Mouse (Mus musculus) heart, embryonic 14.5 days (tissue): ENCODE data around the gene Ftl1. TPM values are rescaled to one million over a fixed set of nuclear protein-coding genes. Genes with fewer than 3 reads are reported as not detected.
A peak's percentile ranks its signal among the peaks of the same experiment; 100 is the strongest.

Experiments
- ATAC-seq: fragments of 200-750 bp; cut with Nextera tagmentation; 2 replicates; pipeline ENCODE4 v1.8.0; 2017; ENCODE audit warnings: low read depth, moderate TSS enrichment; ENCODE audit not compliant: insufficient number of reproducible peaks, insufficient read depth, low FRiP score
- H3K27ac ChIP-seq, 2 experiments: fragments of 200-500 bp in 1 of 2; fragments of 300-500 bp in 1 of 2; sonication (generic) in 1 of 2; replicated peaks in 1 of 2; 2 replicates each; pipeline ENCODE4 v1.5.1; 2012 to 2014; ENCODE audit warnings: low read depth in 2 of 2, low read length in 2 of 2, control low read depth in 1 of 2, mild to moderate bottlenecking in 1 of 2, mixed read lengths in 1 of 2; ENCODE audit not compliant: control insufficient read depth in 1 of 2, insufficient read depth in 1 of 2
- H3K27me3 ChIP-seq: fragments of 300-500 bp; sonication (generic); 2 replicates; pipeline ENCODE4 v1.6.1; 2014; ENCODE audit warnings: mild to moderate bottlenecking, low read length, control low read depth; ENCODE audit not compliant: control insufficient read depth, insufficient read depth
- H3K36me3 ChIP-seq: fragments of 300-500 bp; sonication (generic); 2 replicates; pipeline ENCODE4 v1.6.1; 2014; ENCODE audit warnings: mild to moderate bottlenecking, control low read depth, low read length, mixed read lengths; ENCODE audit not compliant: control insufficient read depth, insufficient read depth
- H3K4me1 ChIP-seq, 2 experiments: fragments of 200-500 bp in 1 of 2; fragments of 300-500 bp in 1 of 2; sonication (generic) in 1 of 2; 2 replicates each; pipeline ENCODE4 v1.6.1; 2012 to 2014; ENCODE audit warnings: low read length in 2 of 2, control low read depth in 1 of 2, mixed read lengths in 1 of 2; ENCODE audit not compliant: control insufficient read depth in 2 of 2, insufficient read depth in 2 of 2
- H3K4me2 ChIP-seq: fragments of 300-500 bp; sonication (generic); 2 replicates; pipeline ENCODE4 v1.6.1; 2014; ENCODE audit warnings: mild to moderate bottlenecking, low read length
- H3K4me3 ChIP-seq, 2 experiments: fragments of 200-500 bp in 1 of 2; fragments of 300-500 bp in 1 of 2; sonication (generic) in 1 of 2; 2 replicates each; pipeline ENCODE4 v1.5.1; 2012 to 2014; ENCODE audit warnings: low read length in 2 of 2, mild to moderate bottlenecking in 2 of 2, control low read depth in 1 of 2, low read depth in 1 of 2, moderate library complexity in 1 of 2; ENCODE audit not compliant: control insufficient read depth in 1 of 2, insufficient read depth in 1 of 2
- H3K9ac ChIP-seq: fragments of 300-500 bp; sonication (generic); 2 replicates; pipeline ENCODE4 v1.6.1; 2014; ENCODE audit warnings: mild to moderate bottlenecking, low read length
- H3K9me3 ChIP-seq: fragments of 300-500 bp; sonication (generic); 2 replicates; pipeline ENCODE4 v1.6.1; 2016; ENCODE audit warnings: low read length, control low read depth; ENCODE audit not compliant: control insufficient read depth
- WGBS: fragments of 180-500 bp; shearing (Covaris S2); extraction: QIAGEN DNeasy Blood & Tissue Kit; methylation state at CpG from one replicate; pipeline ENCODE4 v1.1.7; 2014; 5-methylcytosine and 5-hydroxymethylcytosine counted together
- polyA plus RNA-seq: library from polyadenylated mRNA; unstranded; fragments of >200 nt; fragmentation: Nextera tagmentation; extraction: Ambion mirVana; gene quantifications from 2 replicates; pipeline ENCODE4 v1.2.1, GENCODE M21; 2014

The Ftl1 gene
- polyA plus RNA-seq, 1 experiment from 2014 or later = 3,606 TPM

GRCm38 (mm10) chr7:45414740-45415224 lies 44.9 kb downstream of the Ftl1 start:
- ATAC-seq = no peak
- Histone ChIP-seq H3K4me3 (no peak overlapping the region), H3K9me3 (no peaks in the 10 kb centered on the region), H3K27me3 (peaks cover 82% of the 10 kb centered on the region), H3K4me2 (peak overlapping the region; percentile 94; the same call in 1 of the 2 replicates), H3K36me3 (no peaks in the 10 kb centered on the region), H3K4me1 (peaks cover 13 to 29% of the 10 kb centered on the region in 2 experiments), H3K9ac (no peak overlapping the region), H3K27ac (no peak overlapping the region)
- 40% methylated on average over 12 of the region's 12 CpGs for WGBS

GRCm38 (mm10) chr7:45413864-45414739 lies 45.6 kb downstream of the Ftl1 start:
- H3K27ac ChIP-seq = peak overlapping the region in 1 of 2 experiments; percentile 50; a peak in 2 of 4 replicates
- no peaks in the 10 kb centered on the region for H3K36me3 ChIP-seq
- H3K27me3 ChIP-seq = peaks cover 81% of the 10 kb centered on the region
- peak overlapping the region; percentile 50 to 58 for H3K4me3 ChIP-seq
- no peaks in the 10 kb centered on the region for H3K9me3 ChIP-seq
- H3K9ac ChIP-seq = peak overlapping the region; percentile 68
- WGBS = under 1% methylated on average over 26 of the region's 27 CpGs
- H3K4me2 ChIP-seq = peak overlapping the region; percentile 94
- peak; percentile 16; the same call in 1 of the 2 replicates for ATAC-seq
- H3K4me1 ChIP-seq = peaks cover 13 to 29% of the 10 kb centered on the region in 2 experiments

- Histone ChIP-seq H3K27me3 (peaks cover 79% of the 10 kb centered on the region), H3K4me3 (peak within 1 kb of the TSS; percentile 50 to 58), H3K9ac (peak within 1 kb of the TSS; percentile 68), H3K9me3 (no peaks in the 10 kb centered on the region), H3K27ac (peak within 1 kb of the TSS; percentile 46 to 50), H3K36me3 (no peaks in the 10 kb centered on the region), H3K4me2 (peak within 1 kb of the TSS; percentile 94), H3K4me1 (peaks cover 13 to 29% of the 10 kb centered on the region in 2 experiments)
- ATAC-seq = peak; percentile 33
- WGBS = under 1% methylated on average over 42 of the region's 45 CpGs
Measured at GRCm38 (mm10) chr7:45413113-45413863, 46.4 kb downstream of the Ftl1 start, which contains the start of gene Ntf5. Ntf5 (plus strand) TSS chr7:45413695.

GRCm38 (mm10) chr7:45412421-45412820 lies 47.3 kb downstream of the Ftl1 start:
- Histone ChIP-seq H3K4me2 (no peak overlapping the region), H3K4me3 (no peak overlapping the region), H3K27ac (no peak overlapping the region), H3K27me3 (peaks cover 81% of the 10 kb centered on the region), H3K9me3 (no peaks in the 10 kb centered on the region), H3K36me3 (no peaks in the 10 kb centered on the region), H3K4me1 (peaks cover 8 to 29% of the 10 kb centered on the region in 2 experiments), H3K9ac (no peak overlapping the region)
- 60% methylated on average over 2 of the region's 2 CpGs for WGBS
- no peak for ATAC-seq

GRCm38 (mm10) chr7:45409497-45410163 lies 50.1 kb downstream of the Ftl1 start:
- no peak overlapping the region for H3K4me2 ChIP-seq
- no peak for ATAC-seq

GRCm38 (mm10) chr7:45408949-45409348 lies 50.7 kb downstream of the Ftl1 start:
- H3K4me1 ChIP-seq = peaks cover 10 to 23% of the 10 kb centered on the region in 2 experiments
- no peak overlapping the region for H3K4me3 ChIP-seq
- H3K9ac ChIP-seq = no peak overlapping the region
- H3K36me3 ChIP-seq = no peaks in the 10 kb centered on the region
- no peak for ATAC-seq
- no peaks in the 10 kb centered on the region for H3K9me3 ChIP-seq
- WGBS = 83% methylated on average over 17 of the region's 17 CpGs
- H3K4me2 ChIP-seq = no peak overlapping the region
- peaks cover 66% of the 10 kb centered on the region for H3K27me3 ChIP-seq
- no peak overlapping the region for H3K27ac ChIP-seq

More at GRCm38 (mm10) chr7:45409497-45410163, 50.1 kb downstream of the Ftl1 start:
- peaks cover 73% of the 10 kb centered on the region for H3K27me3 ChIP-seq
- H3K9me3 ChIP-seq = no peaks in the 10 kb centered on the region
- no peak overlapping the region for H3K27ac ChIP-seq
- no peak overlapping the region for H3K9ac ChIP-seq
- H3K4me1 ChIP-seq = peaks cover 13 to 28% of the 10 kb centered on the region in 2 experiments
- H3K4me3 ChIP-seq = no peak overlapping the region
- 82% methylated on average over 8 of the region's 8 CpGs for WGBS
- no peaks in the 10 kb centered on the region for H3K36me3 ChIP-seq

- H3K36me3 ChIP-seq = no peaks in the 10 kb centered on the region
- H3K4me3 ChIP-seq = no peak overlapping the region
- H3K9me3 ChIP-seq = no peaks in the 10 kb centered on the region
- ATAC-seq = no peak
- H3K27me3 ChIP-seq = peaks cover 60% of the 10 kb centered on the region
- no peak overlapping the region for H3K9ac ChIP-seq
- no peak overlapping the region for H3K4me2 ChIP-seq
- H3K4me1 ChIP-seq = peaks cover 9 to 17% of the 10 kb centered on the region in 2 experiments
- 75% methylated on average over 7 of the region's 7 CpGs for WGBS
- H3K27ac ChIP-seq = no peak overlapping the region
Measured at GRCm38 (mm10) chr7:45408351-45408750, 51.3 kb downstream of the Ftl1 start.
